Mouse (Mus musculus): ENCODE results near the gene Cfap70.
A peak's percentile ranks its signal among the peaks of the same experiment; 100 is the strongest.

The Cfap70 gene

DNA sequence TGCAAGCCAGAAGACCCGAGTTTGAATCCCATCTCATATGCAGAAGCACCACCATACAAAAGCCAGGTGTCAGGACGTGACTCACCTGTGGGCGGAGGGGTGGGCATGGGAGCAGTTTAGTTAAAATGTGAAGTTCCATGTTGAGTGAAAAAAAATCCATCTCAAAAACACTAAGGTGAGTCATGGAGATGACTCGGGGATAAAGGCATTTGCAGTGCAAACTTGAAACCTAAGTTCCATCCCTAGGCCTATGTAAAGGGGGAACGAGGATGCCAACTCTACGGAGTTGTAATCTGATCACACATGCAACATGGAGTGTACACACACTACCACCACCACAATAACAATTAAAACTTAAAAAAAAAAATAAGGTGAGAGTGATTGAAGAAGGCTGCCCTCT, 29.0 kb downstream of the Cfap70 start:
- DNase-seq: no peak

DNA sequence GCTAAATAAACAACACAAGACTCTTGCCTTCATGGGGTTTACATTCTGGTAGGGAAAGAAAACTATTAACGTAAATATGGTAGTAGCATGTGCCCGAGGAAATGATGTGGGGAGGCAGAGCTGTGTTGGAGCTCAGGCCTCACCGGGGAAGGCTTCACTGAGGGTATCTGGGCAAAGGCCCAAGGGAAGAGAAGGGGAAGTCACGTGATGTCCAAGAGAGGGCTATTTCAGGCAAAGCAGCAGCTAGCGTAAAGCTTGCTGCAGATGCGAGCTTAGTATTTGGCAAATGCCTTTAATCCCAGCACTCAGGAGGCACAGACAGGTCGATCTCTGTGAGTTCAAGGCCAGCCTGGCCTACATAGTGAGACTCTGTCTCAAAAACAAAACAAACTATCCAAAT, 29.8 kb downstream of the Cfap70 start:
- no peak for DNase-seq

DNA sequence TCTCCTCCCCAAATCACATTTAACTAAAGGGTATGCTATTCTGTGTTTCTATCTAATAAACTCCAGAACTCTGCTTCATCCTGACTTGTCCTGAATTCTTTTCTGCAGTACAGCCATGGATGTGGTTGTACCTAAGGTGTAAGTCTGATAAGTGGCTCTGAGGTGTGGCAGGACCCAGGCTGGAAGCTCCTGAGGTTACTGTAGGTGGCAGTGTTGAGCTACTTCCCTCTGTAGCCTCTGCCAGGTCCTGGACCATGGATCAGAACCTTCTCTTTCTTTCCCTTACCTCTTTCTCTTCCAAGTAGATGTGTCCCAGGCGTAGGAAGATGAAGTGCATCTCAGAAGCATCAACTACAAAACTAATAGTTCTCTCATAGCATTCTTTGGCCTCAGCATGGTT, 52.0 kb downstream of the Cfap70 start:
- DNase-seq: peak; percentile 28 to 54

DNA sequence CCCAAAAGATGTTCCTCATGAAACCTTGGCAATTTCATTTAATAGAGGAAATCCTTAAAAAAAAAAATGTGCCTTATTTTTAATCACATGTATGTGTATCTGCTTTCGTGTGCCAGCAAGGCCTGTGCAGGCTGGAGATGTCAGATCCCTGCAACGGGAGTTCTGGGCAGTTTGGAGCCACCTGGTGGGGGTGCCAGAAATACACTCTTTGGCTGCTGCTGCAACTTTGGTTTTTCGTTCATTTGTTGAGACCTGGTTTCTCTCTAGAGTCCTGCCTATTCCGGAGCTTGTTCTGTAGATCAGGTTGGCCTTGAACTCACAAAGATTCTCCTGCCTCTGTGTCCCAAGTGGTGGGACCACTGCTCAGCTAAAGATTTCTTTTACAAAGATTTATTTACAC, 53.2 kb downstream of the Cfap70 start:
- DNase-seq: no peak

- DNase-seq: no peak
Measured at GRCm38 (mm10) chr14:20397220-20397619, 54.8 kb downstream of the Cfap70 start.

GRCm38 (mm10) chr14:20393205-20393913, 58.7 kb downstream of the Cfap70 start, which contains the start of gene Mrps16:
Gene Mrps16, minus strand, starts transcription at chr14:20393634.
- DNase-seq: peak; percentile 95 to 97

- DNase-seq: no peak
Measured at GRCm38 (mm10) chr14:20392326-20392725, 59.7 kb downstream of the Cfap70 start.

DNA sequence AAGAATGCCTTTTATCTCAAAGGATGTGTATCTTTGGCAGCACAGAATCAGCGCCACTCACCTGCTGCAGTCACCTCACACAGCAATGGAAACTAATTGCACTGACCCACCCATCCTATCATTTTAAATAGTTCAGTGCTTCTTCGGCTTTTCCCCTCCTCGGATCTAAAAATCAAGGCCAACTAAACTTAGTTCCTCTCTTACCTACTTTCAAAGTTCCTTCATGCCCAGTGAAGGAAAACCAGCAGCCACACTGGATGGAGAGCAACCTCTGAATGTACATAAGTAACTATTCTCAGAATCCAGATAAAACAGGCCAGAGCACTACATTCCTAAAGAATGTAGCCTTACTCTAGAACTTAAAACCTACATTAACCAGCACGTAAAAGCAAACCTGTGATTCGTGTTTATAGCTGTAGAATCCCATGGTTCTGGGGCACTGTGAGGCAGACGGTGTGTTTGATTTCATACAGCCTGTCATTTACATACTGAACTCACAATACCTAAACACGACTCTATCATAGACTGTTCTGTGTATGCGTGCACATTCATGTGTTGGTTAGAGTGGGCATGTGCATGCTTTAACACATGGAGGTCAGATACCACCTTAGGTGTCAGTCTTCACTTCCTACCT, 62.5 kb downstream of the Cfap70 start:
- no peak for DNase-seq

DNA sequence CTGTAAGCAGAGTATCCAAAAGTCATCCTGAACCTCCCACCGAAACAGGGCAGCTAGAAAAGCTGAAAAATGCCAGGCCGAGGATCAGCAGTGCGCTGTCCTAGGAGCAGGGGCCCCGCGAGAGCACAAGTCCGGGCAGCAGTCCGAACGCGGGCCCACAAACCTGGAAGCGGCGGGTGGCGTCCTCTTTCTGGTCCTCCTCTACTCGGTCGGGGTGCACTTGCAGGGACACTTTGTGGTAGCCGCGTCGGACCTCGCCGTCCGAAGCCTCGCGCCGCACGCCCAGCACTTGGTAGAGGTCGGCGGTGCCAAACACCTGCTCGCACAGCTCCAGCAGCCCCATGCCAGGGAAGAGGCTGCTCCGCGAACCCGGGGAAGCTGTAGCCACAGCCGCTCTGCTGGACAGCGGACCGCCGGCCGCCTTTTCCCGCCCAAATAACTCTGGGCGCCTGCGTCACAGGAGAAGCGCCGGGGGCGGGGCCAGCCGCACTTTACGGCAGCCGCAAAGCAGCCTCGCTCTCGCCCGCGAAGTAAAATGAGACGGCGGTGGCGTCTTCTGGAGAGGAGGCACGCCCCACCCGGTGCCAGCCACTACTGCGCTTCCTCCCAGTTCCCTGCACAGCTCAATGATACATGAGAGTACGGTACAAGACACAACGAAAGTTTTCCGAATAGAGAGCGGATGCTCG, 63.4 kb downstream of the Cfap70 start, which contains the start of gene Dnajc9:
Gene Dnajc9, minus strand, starts transcription at position 470 of the 689 bp plus-strand sequence.
- peak; percentile 97 to 99 for DNase-seq

GRCm38 (mm10) chr14:20379753-20380430, 72.1 kb downstream of the Cfap70 start:
- no peak for DNase-seq

- no peak for DNase-seq
Measured at GRCm38 (mm10) chr14:20379087-20379640, 72.9 kb downstream of the Cfap70 start.

- DNase-seq: peak; percentile 41 to 65
Measured at GRCm38 (mm10) chr14:20378313-20379061, 73.5 kb downstream of the Cfap70 start.

DNA sequence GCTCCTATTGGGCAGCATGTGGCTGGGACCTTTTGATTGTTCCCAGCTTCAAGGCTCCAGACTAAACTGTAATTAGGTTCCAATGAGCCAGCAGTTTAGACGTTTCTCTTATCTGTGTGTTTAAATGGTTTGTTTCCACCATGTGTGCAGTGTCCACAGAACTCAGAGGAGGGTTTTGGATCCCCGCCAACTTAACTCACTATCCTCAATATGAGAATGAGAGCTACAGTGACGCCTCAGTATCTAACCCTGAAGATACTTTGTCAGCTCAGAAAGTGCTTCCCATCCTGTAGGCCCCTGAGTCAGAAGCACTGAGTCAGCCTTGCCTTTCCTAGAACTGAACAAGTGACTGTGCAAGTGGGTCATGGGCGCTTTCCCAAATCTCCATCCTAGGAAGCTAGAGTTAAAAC, 74.9 kb downstream of the Cfap70 start:
- DNase-seq: no peak

DNA sequence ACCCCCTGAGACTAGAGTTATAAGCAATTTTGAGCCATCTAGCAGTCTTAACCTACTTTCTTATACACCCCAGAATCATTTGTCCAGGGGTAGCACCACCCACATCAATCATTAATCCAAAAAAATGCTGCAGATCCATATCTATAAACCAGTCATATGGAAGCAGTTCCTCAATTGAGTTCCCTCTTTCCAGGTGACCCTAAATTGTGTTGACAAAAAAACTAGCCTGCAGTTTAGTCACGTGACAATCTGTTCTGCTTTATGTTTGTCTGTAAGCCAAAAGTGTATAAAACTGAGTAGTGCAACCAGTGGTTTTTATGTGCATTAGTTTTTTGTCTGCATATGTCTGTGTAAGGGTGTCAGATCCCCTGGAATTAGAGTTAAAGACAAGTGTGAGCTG, 80.2 kb downstream of the Cfap70 start:
- DNase-seq: no peak

DNA sequence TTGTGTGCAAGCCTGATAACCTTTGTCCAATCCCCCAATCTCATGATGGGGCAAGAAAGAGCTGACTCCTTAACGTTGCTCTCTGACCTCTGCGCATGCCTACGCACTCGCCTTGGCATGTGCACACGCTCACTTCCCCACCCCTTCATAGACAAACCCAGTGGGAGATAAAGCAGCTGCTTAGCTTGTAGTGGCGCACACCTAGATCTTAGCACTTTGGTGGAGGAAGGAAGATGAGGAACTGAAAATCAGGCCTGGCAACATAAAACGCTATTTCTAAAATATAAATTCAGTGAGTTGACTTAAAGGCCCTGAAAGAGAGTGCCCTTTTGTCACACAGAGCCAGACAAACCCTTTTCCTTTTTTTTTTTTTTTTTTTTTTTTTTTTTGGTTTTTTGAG, 81.2 kb downstream of the Cfap70 start:
- DNase-seq: no peak

DNA sequence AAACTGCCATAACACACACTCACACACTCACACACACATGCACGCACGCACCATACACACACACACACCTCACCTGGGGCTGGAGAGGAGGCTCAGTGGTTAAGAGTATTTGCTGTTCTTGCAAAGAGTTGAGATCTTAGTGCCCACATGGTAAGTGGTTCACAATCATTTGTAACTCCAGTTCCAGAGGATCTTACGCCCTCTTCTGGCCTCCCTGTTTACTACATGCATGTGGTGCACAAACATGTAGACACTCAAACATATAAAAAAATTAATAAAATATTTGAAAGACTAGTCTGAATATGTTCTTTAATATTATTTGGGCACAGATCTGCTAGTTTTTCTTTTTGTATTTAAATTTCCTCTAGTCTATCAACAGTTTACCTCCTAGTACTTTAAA, 83.8 kb downstream of the Cfap70 start:
- no peak for DNase-seq

DNA sequence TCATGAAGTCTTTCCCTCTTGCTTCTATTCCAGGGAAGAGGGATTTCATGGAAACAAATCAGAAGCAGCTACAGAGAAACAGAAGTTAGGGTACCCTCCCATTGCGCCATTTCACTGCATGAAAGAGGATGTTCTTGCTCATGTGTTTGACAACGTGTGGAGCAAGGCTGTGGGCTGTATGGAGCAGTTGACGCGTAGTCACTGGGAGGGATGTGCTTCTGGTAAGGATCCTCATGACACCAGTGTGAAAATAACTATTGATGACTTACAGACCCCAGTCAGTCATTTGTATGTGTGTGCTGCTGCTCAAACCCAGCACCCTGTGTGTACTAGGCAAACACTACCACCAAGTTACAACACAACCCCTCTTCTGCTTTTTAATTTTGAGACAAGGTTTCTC, 88.8 kb downstream of the Cfap70 start:
- no peak for DNase-seq

DNA sequence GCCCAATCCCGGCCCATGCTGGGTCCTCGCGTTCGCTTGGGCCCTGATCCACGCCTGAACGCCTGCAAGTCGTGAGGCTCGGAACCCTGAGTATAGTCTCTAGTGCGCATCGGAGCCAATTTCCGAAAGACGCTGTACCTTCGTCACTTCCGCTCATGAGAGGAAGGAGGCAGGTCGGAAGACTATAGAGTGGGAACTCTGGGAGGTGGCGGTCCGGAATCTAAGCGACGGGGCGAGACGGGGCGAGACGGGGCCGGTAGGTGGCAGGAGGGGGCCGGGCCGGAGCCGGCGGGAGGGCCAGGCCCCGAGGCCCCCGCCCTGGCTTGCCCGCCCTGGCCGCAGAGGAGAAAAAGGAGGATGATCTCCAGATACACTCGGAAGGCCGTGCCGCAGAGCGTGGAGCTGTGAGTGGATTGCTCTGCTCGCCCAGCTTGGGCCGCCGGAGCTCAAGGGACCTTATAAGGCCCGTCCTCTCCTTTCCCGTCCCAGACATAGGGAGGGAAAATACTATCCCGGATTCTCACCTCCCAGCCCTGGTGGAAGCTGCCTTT, 104.0 kb downstream of the Cfap70 start, which contains the start of the genes Ecd and Fam149b:
Gene Ecd, minus strand, starts transcription at position 131 of the 551 bp plus-strand sequence.
Gene Fam149b, plus strand, starts transcription at position 172 of the 551 bp plus-strand sequence.
- DNase-seq: peak; percentile 93

DNA sequence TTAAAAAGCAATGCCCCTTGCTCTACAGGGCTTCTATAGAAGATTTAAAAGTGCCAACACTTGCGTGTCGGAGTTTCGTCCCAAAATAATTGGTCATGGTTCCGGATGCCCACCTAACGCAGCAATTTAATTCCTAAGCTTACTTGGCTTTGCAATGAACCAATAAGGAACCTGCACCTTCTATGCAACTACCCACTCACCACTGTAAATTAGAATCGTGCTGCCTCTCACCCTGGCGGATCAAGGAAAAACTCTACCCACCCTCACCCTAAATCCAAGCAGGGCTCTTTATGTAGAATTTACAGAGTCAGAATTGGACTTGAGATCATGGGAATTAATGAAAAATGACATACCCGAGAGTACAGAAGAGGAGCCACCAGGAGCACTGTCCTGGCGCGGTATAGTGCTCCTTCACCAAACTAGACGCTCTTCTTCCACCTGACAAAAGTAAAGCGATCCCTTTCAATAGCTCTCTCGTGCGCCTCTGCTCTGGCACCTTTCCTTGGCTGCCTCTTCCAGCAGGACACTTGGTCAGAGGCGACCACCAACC, 104.5 kb downstream of the Cfap70 start:
- no peak for DNase-seq

DNA sequence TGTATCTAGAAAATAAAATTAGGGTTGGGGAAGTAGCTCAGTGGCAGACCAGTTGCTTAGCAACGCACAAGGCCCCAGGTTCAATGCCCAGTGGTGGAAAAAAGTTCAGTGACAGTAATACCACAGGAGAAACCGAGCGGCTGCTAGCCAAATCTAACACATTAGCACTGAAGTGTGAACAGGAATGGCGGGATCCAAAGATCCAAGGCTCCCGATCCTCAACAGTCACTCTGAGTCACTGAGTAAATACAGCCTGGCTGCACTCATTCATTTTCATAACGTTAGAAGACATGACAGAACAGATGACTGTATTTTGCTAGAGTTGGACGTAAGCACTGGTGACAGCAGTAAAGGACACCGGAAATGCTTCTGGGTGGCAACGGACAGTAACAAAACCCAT, 106.1 kb downstream of the Cfap70 start:
- DNase-seq: no peak

Measured in cerebellum, postnatal 25 days (tissue).